Comparison of ENCODE assay signal across 9 mouse cellular contexts in the genomic region with DNA sequence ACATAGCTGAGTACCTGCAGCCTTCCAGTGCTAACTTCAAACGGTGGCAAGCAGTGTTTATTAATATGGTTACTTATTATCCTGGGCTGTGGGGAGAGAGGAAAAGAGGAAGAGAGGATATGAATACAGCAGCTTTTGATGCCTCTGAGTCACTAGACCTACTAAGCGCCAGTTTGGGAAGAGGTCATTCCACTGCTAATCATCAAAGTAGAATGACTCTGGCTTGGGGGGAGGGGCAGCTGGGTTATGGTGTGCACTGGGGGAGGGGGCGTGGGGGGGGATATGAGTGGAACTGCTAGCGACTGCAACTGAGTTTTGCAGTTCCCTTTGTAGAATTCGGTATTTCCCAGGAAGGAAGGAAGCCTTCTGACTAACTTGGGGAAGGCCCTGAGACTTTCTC. TPM values are rescaled to one million over a fixed set of nuclear protein-coding genes. Genes with fewer than 3 reads are reported as not detected.
A peak's percentile ranks its signal among the peaks of the same experiment; 100 is the strongest.
DNase-seq lines count a peak whose midpoint lies in the region; ATAC-seq and TF ChIP-seq lines count a peak whose summit lies in the region.
"Had no signal": no experiment of that assay in that cellular context is flagged by ENCODE, and none has a peak within 500 bp of the region (broad histone marks: within the 10 kb centered on the region; RNA-seq: fewer than 3 reads in every experiment).

No protein-coding gene starts in this region.

- H3K27ac ChIP-seq in heart, embryonic 11.5 days (ENCODE audit: low read depth, low read length) = no peak overlapping the region
- H3K27ac ChIP-seq in heart, adult 2 months = no peak overlapping the region
- H3K27ac ChIP-seq in cortical plate, adult 2 months (ENCODE audit: insufficient read depth, low read length) = no peak overlapping the region
- peak overlapping the region; percentile 68 for H3K27ac ChIP-seq in hindbrain, embryonic 12.5 days
- H3K27ac ChIP-seq in midbrain, embryonic 12.5 days (replicated peaks) = peak overlapping the region; percentile 63

- H3K79me2 ChIP-seq in heart, adult 2 months (replicated peaks; ENCODE audit: control insufficient read depth, insufficient read depth, low read length) = no peaks in the 10 kb centered on the region

- DNase-seq in heart, adult 2 months = no peak
- DNase-seq in frontal cortex, postnatal 36 days (ENCODE audit: low spot score in 2 of 2) = no peak
- DNase-seq in left cerebral cortex, adult 8-10 months (ENCODE audit: low spot score in 2 of 2) = no peak
- no peak for DNase-seq in ovary, postnatal 10 days (ENCODE audit: low spot score)
- DNase-seq: heart, adult 11 months had no signal

- TF ChIP-seq EP300 in heart, adult 2 months (IDR thresholded peaks at IDR 0.05; ENCODE audit: insufficient read depth, low read depth, low read length) = no peak

- 12% methylated on average over 5 of the region's 5 CpGs for WGBS in heart, embryonic 11.5 days (ENCODE audit: insufficient replicate concordance)
- WGBS in heart, adult 2 months = 39% methylated on average over 5 of the region's 5 CpGs
- 2% methylated on average over 5 of the region's 5 CpGs for WGBS in hindbrain, embryonic 12.5 days
- WGBS in midbrain, embryonic 12.5 days = 0% methylated on average over 5 of the region's 5 CpGs

- no peak for ATAC-seq in heart, embryonic 11.5 days (replicated peaks; ENCODE audit: insufficient number of reproducible peaks, low FRiP score, low TSS enrichment)
- no peak for ATAC-seq in hindbrain, embryonic 12.5 days (ENCODE audit: low FRiP score)
- ATAC-seq in midbrain, embryonic 12.5 days (ENCODE audit: low FRiP score, low read depth) = no peak

- no peak for TF ChIP-seq CTCF in heart, adult 2 months (IDR thresholded peaks at IDR 0.05)
- TF ChIP-seq CTCF in cortical plate, adult 2 months (IDR thresholded peaks at IDR 0.05; ENCODE audit: extremely low read depth, insufficient read depth, low read length) = no peak

- no peaks in the 10 kb centered on the region for H3K36me3 ChIP-seq in heart, embryonic 11.5 days (ENCODE audit: control insufficient read depth, insufficient read depth, low read length)
- H3K36me3 ChIP-seq in heart, adult 2 months (ENCODE audit: control insufficient read depth, insufficient read depth, low read length) = no peaks in the 10 kb centered on the region
- no peaks in the 10 kb centered on the region for H3K36me3 ChIP-seq in hindbrain, embryonic 12.5 days
- peaks cover 3% of the 10 kb centered on the region; the same call in 1 of the 2 replicates for H3K36me3 ChIP-seq in midbrain, embryonic 12.5 days

- peak overlapping the region; percentile 83 for H3K4me3 ChIP-seq in heart, embryonic 11.5 days (ENCODE audit: low read depth, low read length)
- no peak overlapping the region for H3K4me3 ChIP-seq in heart, adult 2 months
- peak overlapping the region; percentile 72 for H3K4me3 ChIP-seq in cortical plate, adult 2 months (ENCODE audit: insufficient read depth, low read length)
- H3K4me3 ChIP-seq in hindbrain, embryonic 12.5 days = peak overlapping the region; percentile 95
- peak overlapping the region; percentile 80 for H3K4me3 ChIP-seq in midbrain, embryonic 12.5 days

- intact Hi-C loops in heart, adult 2 months (cut with DNase I) = loop anchor here (5.0 kb wide), 1 partner anchor 477 kb away; no protein-coding TSS in a partner anchor

- no peak overlapping the region for H3K9ac ChIP-seq in heart, embryonic 11.5 days (ENCODE audit: low read depth, low read length)
- H3K9ac ChIP-seq in heart, adult 2 months (ENCODE audit: low read depth, low read length) = no peak overlapping the region
- H3K9ac ChIP-seq in hindbrain, embryonic 12.5 days = peak overlapping the region; percentile 96
- H3K9ac ChIP-seq in midbrain, embryonic 12.5 days (replicated peaks) = peak overlapping the region; percentile 95

- no peaks in the 10 kb centered on the region for H3K9me3 ChIP-seq in heart, embryonic 11.5 days (replicated peaks; ENCODE audit: control insufficient read depth, low read length)
- no peaks in the 10 kb centered on the region for H3K9me3 ChIP-seq in hindbrain, embryonic 12.5 days (replicated peaks)
- no peaks in the 10 kb centered on the region for H3K9me3 ChIP-seq in midbrain, embryonic 12.5 days

- H3K4me2 ChIP-seq in heart, embryonic 11.5 days = peak overlapping the region; percentile 88
- H3K4me2 ChIP-seq in hindbrain, embryonic 12.5 days (replicated peaks) = peak overlapping the region; percentile 79
- peak overlapping the region; percentile 83 for H3K4me2 ChIP-seq in midbrain, embryonic 12.5 days (replicated peaks)

- no peak for TF ChIP-seq POLR2A in heart, adult 2 months (IDR thresholded peaks at IDR 0.05; ENCODE audit: insufficient read depth, low read depth, low read length)
- TF ChIP-seq POLR2A in cortical plate, adult 2 months (IDR thresholded peaks at IDR 0.05; ENCODE audit: extremely low read depth, insufficient read depth, low read length) = no peak

- peaks cover 6% of the 10 kb centered on the region; the same call in 1 of the 2 replicates for H3K27me3 ChIP-seq in heart, embryonic 11.5 days (ENCODE audit: control insufficient read depth, insufficient read depth, low read length)
- H3K27me3 ChIP-seq in heart, adult 2 months (ENCODE audit: control insufficient read depth, insufficient read depth, low read length) = no peaks in the 10 kb centered on the region
- no peaks in the 10 kb centered on the region; the same call in 1 of the 2 replicates for H3K27me3 ChIP-seq in hindbrain, embryonic 12.5 days
- H3K27me3 ChIP-seq in midbrain, embryonic 12.5 days = no peaks in the 10 kb centered on the region

- peaks cover 50% of the 10 kb centered on the region for H3K4me1 ChIP-seq in heart, embryonic 11.5 days (ENCODE audit: control insufficient read depth, insufficient read depth, low read length)
- peaks cover 2% of the 10 kb centered on the region; the same call in 1 of the 2 replicates for H3K4me1 ChIP-seq in heart, adult 2 months (ENCODE audit: control insufficient read depth, insufficient read depth, low read length)
- peaks cover 7% of the 10 kb centered on the region for H3K4me1 ChIP-seq in cortical plate, adult 2 months (ENCODE audit: control insufficient read depth, insufficient read depth, low read length)
- H3K4me1 ChIP-seq in hindbrain, embryonic 12.5 days = peaks cover 74% of the 10 kb centered on the region
- H3K4me1 ChIP-seq in midbrain, embryonic 12.5 days = peaks cover 77% of the 10 kb centered on the region

RNA-seq across cellular contexts. Expression of a gene that starts 4.2 kb away (rescaled TPM):
- polyA plus RNA-seq in heart, embryonic 11.5 days (2014; fragmentation: Nextera tagmentation; extraction: Ambion mirVana) = 2.9 and 3.0 TPM in 2 replicates
- total RNA-seq in heart, adult 2 months (2021) = 1 to 10 TPM; 3.5 to 6.6 TPM
- polyA plus RNA-seq in heart, adult 2 months (2012; rRNA removed) = 2.7 and 2.8 TPM in 2 replicates
- polyA plus RNA-seq in cortical plate, adult 2 months (2012; rRNA removed) = 21.8 and 23.3 TPM in 2 replicates
- polyA plus RNA-seq in hindbrain, embryonic 12.5 days (2016; fragmentation: Nextera tagmentation; extraction: Ambion mirVana) = 17.5 and 20.3 TPM in 2 replicates
- polyA plus RNA-seq in midbrain, embryonic 12.5 days (2016; fragmentation: Nextera tagmentation; extraction: Ambion mirVana) = 19.8 and 28.1 TPM in 2 replicates
- total RNA-seq in left cerebral cortex, adult 8-10 months (2022) = 10 to 100 TPM; 36.3 to 40.8 (median 38.0) TPM

Comparison
In these comparisons a context has a peak if more than half of its experiments do, and no peak if none do; other contexts are left out.
1. H3K27ac ChIP-seq: peak in hindbrain, embryonic 12.5 days (single experiment) and midbrain, embryonic 12.5 days (single experiment); none in heart, embryonic 11.5 days (single experiment), heart, adult 2 months (single experiment) and cortical plate, adult 2 months (single experiment).
2. H3K9ac ChIP-seq: peak in hindbrain, embryonic 12.5 days (single experiment) and midbrain, embryonic 12.5 days (single experiment); none in heart, embryonic 11.5 days (single experiment) and heart, adult 2 months (single experiment).
3. Peak in every context shown above with its lines, with median percentiles within 50 percentile points of each other: H3K4me2 ChIP-seq.